Mouse (Mus musculus) mature B cell (primary cell): ENCODE data around the gene Disp1.

Experiments used
- in situ Hi-C: fragments of 300-500 bp; cut with MboI; formaldehyde crosslinking; loops from 2 replicates; pipeline ENCODE4 v1.14.3; 2019

Gene Disp1

DNA sequence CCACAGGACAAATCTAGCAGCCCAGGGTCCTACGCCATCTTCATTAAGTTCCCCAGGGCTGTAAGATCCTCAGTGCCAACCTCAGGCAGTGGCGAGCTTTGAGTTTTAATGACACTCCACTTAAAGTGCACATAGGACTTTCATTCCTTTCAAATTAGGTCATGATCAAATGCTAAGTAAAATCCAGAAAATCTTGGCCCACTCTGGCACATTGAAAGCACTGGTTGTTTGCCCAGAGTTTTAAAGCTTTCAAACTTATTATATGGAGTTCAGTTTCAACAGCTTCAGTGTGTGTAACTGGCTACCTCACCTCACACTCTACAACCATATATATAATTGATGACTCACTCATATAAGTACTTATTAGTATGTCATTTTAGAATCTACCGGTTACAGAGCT, 87.9 kb downstream of the Disp1 start:
- in situ Hi-C loops, result no loop called here

DNA sequence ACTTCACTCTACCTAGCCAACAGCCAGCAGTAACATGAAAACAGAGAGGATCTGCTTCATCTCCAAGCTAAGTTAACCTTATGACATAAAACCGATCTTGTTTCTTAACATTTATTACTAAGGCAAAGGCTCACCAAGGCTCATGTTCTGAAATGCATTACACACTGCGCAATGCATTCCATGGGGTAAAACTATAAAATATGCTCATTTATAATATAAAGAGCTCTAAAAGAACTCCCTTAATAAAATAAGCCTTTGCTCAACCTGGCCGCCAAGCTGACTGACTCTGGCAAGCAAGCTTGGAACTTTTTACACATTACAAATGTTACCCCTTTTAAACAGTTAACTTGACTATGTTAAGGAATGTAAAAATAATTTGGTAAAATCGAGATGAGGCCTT, 94.1 kb downstream of the Disp1 start:
- in situ Hi-C loops, result no loop called here

DNA sequence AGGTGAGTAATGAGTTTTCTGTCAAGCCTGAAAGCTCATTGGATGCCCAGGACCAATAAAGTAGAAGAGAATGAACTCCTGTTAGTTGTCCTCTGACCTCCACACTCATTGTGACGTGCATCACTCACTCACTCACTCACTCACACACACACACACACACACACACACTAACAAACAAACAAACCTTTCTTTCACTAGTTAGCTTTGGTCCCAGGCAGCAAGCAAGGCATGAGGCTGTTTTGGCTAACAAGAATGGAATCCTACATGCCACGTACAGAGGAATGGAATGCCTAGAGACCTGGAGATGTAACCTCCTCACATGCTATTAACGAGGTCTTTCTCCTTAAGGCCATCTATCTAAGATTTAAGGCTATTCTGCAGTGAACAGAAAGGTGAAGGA, 97.6 kb downstream of the Disp1 start:
- in situ Hi-C loops, result no loop called here

DNA sequence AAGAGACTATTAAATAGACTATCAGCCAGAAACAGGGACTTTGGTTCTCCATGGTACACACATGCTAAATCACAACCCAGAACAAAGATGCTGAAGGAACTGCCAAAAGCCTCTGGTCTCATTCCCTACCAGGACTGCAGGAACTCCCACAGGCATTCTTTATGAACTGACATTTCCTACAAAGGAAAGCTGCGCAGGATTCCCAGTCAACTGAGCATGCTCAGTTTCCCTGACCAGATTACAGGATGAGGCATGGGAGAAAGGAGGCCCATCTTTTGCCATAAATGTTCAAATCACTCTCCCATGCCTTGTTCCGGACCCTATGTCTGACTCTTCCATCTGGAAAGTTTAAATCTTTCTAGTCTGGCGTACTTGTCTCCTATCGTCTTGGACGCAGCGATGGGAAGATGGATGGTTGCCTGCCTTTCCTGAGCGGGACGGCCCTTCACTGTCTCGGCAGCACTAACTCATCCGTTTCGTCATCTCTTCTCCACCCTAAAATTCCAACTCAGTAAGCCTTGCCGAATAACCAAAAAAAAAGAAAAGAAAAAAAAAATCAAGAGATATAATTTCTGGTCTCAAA, 100.9 kb downstream of the Disp1 start:
- in situ Hi-C loops, result no loop called here

DNA sequence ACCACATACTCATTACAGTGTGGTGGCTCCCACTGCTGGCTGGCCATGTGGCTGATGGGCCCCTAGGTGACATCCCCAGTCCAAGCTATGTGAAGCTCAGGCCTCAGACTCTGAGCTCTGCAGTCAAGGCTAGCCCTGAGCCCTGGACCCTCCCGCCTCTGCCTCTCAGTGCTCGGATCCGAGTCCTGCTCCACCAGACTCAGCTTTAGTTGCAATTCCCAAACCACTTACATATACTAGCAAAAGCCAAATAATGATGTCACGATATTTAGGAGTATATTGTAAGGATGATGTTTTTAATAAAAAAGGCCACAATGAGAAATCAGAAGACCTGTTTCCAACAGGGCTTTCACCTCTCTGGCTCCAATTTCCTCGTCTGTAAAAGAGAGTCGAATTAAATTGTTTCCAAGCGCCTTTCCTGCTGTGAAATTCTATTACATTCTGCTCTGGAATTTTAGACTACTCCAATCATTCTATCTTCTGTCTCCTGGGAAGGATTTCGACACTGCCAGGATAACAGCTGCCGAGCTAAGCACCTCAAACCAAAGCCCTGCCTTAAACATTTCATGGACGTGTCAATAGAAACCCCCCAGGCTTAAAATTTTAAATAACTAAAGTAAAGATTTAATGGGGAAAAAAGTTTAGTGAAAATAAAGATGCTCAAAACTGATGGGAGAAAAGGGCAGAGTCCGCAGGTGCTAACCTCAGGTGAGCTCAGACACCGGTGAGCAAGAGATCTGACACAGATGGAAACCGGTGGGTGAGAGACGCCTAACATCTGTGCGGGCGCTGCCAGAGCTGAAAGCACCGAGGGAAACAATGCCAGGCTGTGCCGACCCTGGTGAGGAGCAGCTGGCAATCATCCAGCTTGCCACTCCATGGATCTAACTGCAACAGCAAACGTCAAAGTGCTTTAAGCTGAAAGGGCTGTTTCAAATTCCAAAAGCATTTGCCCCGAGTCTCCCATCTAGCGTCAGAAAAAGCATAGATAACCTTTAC, 103.2 kb downstream of the Disp1 start:
- in situ Hi-C loops, result no loop called here

DNA sequence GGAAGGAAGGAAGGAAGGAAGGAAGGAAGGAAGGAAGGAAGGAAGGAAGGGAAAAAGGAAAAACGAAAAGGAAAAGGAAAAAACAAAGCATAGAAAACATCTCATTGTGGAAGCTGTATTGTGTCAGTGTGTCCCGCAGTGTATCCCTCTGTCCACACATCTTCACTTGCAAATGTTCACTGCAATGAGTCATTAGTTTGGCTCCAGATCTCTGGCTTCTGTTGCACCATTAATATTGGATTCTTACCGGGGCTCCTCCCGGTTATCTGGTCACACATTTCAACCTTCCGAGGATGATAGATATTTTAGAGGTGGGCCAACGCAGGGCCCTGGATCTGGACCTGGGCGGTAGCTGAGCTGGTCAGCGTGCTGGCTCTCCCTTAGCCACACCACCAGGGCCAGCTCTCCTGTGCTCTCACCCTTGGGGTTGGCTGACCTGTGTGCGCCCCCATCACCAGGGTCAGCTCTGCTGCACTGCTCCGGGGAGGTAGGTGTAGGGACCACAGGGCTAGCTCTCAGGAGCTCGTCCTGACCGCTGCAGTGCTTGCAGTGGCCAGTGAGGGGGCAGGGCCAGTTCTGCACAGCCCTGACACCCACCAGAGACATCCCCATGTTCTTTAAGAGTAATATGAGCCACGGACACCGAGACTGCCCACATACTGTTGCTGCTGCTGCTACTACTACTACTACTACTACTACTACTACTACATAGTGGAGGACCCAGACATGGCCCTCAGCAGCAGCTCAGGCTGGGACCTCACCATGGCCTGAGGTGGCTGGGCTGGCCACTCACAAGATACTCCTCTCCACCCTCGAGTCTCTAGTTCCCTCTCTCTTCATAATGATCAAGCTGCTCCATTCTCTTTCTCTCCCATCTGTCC, 104.1 kb downstream of the Disp1 start:
- in situ Hi-C loops, result no loop called here

DNA sequence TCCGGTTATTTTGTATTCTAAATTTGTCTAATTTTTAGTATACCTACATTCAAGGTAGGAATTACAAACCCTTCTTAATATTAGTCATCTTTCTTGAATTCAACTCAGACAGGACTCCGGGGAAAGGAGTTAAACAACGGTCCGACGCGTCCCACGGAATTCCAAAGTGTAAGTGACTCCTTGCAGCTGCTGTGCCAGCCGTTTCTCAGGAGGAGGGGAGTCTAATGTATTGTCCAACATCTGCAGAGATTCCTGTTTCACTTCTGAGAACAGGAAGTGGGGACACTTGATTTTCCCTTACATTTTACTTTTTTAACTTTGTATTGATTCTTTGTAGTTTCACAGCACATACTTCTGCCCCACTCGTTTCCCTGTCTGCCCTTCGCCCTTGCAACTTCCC, 104.9 kb downstream of the Disp1 start:
- in situ Hi-C loops, result no loop called here

DNA sequence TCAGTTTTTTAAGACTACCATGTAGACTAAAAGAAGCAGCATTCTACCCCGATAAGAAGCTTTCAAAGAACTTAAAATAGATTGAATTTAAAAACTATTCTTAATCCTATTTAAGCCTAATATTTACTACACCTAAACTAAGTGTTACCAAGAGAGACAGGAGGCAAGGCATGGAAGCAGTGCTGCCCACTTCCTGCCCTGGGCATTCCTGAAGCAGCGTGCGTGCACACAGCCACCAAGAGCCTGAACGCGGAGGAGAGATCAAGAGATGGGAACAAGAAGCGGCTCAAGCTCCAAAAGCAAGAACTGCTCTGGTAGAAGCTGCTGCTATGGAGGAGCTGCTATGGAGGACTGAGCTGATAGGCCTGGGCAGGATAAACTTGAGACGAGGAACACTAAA, 106.2 kb downstream of the Disp1 start:
- in situ Hi-C loops, result no loop called here

DNA sequence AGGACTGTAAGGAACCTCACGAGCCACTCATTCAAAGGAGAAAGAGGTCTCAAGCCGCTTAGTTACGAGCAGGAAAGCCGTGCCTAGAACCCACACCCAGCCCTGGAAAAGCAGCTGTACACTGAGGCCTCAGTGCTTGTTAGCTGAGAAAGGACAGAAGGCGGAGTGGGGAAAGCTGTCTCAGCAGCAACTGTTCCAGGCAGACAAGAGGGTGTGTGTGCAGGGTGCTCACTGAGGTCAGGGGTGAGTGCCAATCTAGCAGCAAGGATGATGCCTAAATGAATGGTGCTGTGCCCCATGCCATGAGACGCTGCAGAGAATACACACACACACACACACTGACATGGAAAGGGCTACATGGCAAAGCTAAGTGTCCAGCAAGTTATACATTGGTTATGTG, 106.8 kb downstream of the Disp1 start:
- in situ Hi-C loops, result no loop called here

DNA sequence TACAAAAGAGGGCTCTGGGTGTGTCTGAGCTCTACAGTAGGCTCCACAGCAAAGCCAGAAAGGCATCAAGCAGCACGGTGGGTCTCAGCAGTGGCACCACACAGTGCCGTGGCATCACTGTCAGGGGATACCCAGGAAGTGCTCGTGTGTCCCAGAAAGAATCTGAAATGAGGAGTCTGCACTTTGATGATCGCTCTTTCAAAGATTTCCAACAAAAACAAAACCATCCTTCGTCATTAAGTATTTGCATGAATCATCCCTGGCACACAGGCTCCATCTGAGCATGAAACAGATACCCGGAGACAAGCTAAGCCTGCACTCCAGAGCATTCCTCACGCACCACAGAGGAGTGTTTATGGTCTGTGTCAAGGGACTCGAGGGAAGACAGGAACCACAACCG, 107.8 kb downstream of the Disp1 start:
- in situ Hi-C loops, result no loop called here

DNA sequence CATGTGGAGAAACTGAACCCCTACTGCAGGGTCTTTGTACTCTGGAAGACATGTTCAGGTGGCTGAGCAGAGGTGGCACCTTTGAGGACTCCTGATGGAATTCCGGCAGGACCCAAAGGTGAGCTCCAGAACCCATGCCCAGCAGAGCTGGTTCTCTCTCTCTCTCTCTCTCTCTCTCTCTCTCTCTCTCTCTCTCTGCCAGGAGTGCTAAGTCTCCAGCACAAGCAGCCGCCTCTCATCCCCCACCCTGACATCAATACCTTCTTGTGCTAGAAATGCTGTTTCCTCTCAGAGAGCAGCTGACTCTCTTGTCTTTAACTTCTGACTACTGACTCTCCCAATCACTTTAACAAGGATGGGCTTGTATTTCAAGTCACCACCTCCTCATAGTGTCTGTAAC, 113.8 kb downstream of the Disp1 start:
- in situ Hi-C loops, result no loop called here

DNA sequence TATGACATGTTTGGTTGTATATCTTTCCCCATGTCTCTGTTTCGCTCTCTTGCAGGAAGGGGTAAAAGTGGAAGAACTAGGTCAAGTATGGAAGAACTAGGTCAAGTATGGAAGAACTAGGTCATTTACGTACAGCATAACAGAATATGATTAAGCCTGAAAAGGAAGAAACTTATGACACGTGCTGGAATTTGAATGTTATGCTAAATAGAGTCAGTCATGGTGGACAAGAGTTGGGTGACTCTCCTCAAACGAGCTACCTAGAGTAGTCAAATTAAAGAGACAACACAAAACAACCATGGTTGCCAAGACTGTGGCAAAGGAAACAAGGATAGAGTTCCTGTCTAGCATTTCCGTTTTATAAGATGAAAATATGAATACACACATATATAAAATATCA, 116.6 kb downstream of the Disp1 start:
- in situ Hi-C loops, result no loop called here

DNA sequence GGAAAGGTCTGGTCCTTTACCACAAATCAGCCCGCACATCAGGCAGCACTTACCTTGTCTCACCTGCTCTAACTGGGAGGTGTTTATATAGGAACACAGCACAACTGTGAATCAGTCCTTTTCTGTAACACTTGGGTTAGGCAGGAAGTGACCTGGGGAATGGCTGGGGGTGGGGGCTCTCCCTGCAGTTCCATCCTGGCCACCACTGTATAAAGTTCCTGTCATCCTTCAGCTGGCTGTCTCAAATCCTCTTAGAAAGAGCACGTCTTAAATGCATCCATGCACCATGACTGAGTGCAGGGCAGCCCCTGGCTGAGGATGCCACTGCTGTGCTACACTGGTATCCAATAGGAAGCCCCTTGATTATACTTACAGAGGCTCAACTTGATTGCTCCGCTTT, 118.5 kb downstream of the Disp1 start:
- in situ Hi-C loops, result no loop called here

DNA sequence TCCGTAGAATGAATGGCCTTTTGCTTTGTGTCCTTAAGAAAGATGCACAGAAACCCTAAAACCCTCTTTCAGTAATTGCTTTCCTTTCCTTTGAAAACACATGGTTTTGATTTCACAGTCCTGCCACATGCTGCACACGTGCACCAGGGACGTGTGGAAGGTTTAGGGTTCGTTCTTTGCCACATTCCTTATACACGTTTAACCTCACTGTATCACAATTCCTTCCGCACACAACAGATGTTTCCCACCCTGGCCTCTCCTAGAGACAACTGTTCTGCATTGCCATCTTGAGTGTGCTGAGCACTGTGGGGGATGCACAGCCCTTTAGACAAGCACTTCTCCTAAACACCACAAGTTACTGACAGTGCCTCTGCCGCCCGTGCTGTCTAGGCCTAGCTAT, 119.2 kb downstream of the Disp1 start:
- in situ Hi-C loops, result no loop called here

DNA sequence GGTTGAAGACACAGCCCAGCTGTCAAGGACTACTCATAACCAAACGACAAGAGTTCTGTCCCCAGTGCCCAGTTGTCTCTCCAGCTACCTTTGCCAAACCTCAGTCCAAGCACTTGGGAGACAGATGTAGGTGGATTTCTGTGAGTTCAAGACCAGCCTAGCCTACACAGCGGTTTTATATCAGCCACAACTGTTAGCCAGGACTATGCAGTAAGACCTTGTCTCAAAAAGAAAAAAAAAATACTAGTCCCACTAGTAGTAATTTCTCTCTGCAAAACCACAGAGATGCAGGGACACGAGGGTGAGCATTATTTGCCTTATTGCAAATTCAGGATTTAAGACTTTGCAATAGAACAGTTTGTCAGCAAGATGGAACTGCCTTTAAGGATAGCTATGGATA, 120.0 kb downstream of the Disp1 start:
- in situ Hi-C loops, result no loop called here

DNA sequence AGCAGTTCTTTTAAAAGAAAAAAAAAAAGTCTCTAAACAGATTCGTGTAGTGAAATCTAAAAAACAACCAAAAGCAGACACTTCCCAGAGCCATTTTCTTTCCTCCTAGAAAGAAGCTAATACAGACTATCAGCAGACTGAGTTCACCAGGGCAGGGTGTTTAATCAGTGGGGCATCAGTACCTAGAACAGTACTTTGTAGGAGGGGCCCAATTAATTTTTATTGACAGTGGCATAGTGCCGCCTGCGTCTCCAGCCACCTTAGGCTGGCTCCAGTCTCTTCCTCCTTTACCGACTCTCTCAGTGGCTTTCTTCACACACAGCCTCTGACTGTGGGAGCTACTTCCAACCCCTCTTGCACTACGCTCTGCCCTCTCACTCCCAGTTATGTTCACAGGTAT, 121.1 kb downstream of the Disp1 start:
- in situ Hi-C loops, result no loop called here

DNA sequence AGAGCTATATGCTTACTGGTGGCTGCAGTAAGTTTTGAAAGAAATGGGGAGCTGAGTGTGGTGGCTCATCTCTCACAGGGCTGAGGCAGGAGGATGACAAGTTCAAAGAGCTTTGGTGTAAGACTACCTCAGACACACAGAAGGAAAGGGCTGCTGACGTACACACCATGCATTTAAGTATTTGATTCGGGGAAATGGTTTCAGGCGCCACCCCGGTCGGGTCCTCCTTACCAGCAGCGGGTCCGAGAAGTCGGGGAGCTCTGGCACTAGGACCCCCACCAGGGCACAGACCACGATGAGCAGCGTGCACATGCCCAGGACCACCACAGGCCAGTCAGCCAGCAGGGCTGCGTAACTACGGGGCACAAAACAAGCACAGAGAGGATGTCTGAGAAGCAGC, 121.6 kb downstream of the Disp1 start:
- in situ Hi-C loops, result no loop called here

DNA sequence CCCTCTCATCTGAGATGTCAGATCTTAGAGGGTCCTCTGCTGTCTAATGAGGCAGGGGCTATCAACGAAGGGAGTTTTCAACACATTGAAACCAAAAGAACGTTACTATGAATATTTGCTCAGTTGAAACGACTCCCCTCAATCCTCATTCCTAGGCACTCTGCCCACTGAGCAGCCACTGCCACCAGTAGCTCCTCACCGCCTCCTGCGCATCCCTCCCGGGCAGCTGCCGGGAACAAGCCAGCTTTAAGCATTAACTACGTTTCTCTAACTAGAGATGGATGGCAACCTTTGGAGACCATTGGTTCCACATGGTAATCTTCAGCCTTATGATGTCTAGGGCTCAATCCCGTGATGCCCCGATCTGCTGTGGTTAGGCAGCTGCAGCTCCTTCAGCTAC, 123.7 kb downstream of the Disp1 start:
- in situ Hi-C loops, result no loop called here

DNA sequence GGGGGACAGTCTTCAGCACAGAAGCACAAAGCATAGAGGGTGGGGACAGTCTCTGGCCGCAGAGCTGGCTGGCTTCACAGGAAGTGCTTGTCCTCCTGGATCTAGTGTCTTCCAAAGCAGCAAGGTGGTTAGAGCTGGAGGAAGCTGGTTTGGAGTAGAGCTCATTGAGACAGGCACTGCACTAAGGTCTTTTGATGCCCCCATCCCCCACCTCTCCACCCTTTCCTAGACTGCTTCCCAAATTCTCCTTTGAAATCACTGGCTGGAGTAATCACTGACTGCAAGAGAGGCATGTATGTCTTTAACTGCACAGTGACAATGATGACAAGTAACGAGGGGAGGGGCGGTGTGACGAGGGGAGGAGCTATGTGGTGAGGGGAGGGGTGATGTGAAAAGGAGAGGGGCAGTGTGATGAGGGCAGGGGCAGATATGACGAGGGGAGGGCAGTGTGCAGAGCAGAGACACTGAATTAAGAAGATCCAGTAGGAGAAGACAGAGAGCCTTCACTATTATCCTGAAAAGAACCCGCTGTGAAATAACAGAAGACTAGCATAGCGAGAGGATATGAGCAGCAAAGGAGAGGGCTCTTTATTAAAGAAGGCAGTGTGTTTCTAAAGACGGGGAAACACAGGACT, 125.8 kb downstream of the Disp1 start:
- in situ Hi-C loops, result no loop called here

DNA sequence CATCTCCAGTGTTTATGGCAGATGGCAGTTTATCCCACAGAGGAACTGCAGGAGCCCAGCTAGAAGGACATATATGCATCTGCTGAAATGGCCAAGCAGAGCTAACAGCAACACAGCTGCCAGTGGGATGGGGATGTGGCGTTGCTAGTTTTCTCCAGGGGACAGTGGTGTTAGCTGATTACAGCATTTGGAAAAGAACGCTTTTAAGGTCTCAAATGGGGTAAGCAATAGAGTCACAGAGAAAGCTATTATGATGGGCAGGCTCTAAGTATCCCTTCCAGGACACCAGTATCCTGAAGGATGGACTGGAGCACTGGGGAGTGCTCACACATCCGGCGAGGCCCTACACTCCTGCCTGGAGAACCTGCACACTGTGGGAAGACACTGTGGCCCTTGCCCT, 129.0 kb downstream of the Disp1 start:
- in situ Hi-C loops, result no loop called here

DNA sequence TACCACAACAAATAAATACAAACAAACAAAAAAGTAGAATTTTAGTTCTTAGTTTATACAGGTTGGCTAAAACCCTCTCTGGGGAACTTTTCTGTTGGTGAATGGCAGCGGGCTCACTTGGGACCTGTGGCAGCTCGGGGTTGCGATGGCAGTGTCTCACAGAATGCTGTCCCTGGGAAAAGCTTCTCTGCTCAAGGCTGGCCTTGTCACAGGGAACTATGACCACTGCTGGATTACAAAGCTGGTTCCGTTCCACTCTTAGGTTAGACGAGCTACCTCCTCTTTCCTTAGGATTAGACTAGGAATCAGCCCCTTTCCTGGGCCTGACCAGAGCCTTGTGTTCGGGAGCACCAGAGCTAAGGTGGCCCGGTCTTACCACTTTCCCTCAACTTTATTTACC, 130.1 kb downstream of the Disp1 start:
- in situ Hi-C loops, result no loop called here

DNA sequence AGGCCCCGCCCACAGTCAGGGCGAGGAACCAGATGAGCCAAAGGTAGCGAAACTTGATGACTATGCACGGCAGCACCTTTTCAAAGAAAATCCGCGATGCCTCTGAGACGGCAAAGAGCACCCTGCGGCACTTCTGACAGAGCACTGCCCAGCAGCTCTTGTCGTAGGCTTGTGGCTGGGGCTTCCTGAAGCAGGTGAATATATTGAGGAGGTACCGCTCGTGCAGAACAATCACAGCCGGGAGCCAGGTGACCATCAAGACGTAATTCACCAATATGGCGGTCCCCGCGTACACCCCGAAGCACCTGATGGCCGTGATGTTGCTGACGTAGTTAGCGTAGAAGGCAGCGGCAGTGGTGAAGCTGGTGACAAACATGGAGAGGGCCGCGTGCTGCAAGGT, 132.7 kb downstream of the Disp1 start:
- in situ Hi-C loops, result no loop called here
